In the genomic region with DNA sequence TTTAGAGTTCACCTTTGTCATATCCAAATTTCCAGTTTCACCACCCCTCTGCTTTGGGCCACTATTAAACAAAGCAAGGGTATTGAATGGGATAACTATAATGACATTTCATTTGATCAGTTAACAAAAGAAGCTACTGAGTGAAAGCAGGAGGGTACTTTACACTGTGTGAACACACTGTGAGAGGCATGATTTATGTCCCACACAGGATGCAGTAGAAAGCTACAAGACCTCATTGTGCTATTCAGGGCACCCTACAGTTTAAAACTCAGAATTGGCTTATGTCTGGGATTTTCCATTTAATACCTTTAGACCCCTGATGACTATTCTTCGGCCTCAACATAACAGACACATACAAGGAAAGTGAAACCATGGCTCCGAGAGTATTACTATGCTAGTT, we compare ENCODE assay signal across 32 mouse cellular contexts. TPM values are rescaled to one million over a fixed set of nuclear protein-coding genes. Genes with fewer than 3 reads are reported as not detected.
A peak's percentile ranks its signal among the peaks of the same experiment; 100 is the strongest.
DNase-seq lines count a peak whose midpoint lies in the region; ATAC-seq and TF ChIP-seq lines count a peak whose summit lies in the region.
"Had no signal": no experiment of that assay in that cellular context is flagged by ENCODE, and none has a peak within 500 bp of the region (broad histone marks: within the 10 kb centered on the region; RNA-seq: fewer than 3 reads in every experiment).

No protein-coding gene starts in this region.

- no peaks in the 10 kb centered on the region for H3K27me3 ChIP-seq in liver, postnatal 0 days (ENCODE audit: insufficient read depth, low read length)
- H3K27me3 ChIP-seq in liver, embryonic 11.5 days (replicated peaks; ENCODE audit: control insufficient read depth, insufficient read depth, low read length), result no peaks in the 10 kb centered on the region
- no peaks in the 10 kb centered on the region for H3K27me3 ChIP-seq in neural tube, embryonic 12.5 days (replicated peaks)
- H3K27me3 ChIP-seq in neural tube, embryonic 14.5 days (ENCODE audit: control insufficient read depth, insufficient read depth, low read length), result no peaks in the 10 kb centered on the region
- H3K27me3 ChIP-seq: embryonic facial prominence, embryonic 13.5 days; embryonic facial prominence, embryonic 15.5 days; forebrain, embryonic 13.5 days; Patski had no signal

- H3K4me2 ChIP-seq in liver, postnatal 0 days (ENCODE audit: low read depth, low read length), result 0 out of 2 replicates have a peak overlapping the region, but pooled peaks have one; percentile 22
- no peak overlapping the region for H3K4me2 ChIP-seq in liver, embryonic 11.5 days
- H3K4me2 ChIP-seq in neural tube, embryonic 12.5 days (replicated peaks), result no peak overlapping the region
- H3K4me2 ChIP-seq in neural tube, embryonic 14.5 days (ENCODE audit: low read depth, low read length), result no peak overlapping the region
- H3K4me2 ChIP-seq: embryonic facial prominence, embryonic 13.5 days; embryonic facial prominence, embryonic 15.5 days; forebrain, embryonic 13.5 days had no signal

- H3K4me1 ChIP-seq in liver, postnatal 0 days (ENCODE audit: insufficient read depth), result peaks cover 2% of the 10 kb centered on the region; the same call in 1 of the 2 replicates
- no peaks in the 10 kb centered on the region for H3K4me1 ChIP-seq in liver, embryonic 11.5 days (replicated peaks; ENCODE audit: control insufficient read depth, insufficient read depth, low read length)
- H3K4me1 ChIP-seq in neural tube, embryonic 12.5 days, result peaks cover 19% of the 10 kb centered on the region
- H3K4me1 ChIP-seq in neural tube, embryonic 14.5 days (ENCODE audit: control insufficient read depth, insufficient read depth, low read length), result 0 out of 2 replicates have a peak, but pooled peaks cover 5% of the 10 kb centered on the region
- H3K4me1 ChIP-seq: embryonic facial prominence, embryonic 15.5 days had no signal

- H3K4me3 ChIP-seq in liver, postnatal 0 days (ENCODE audit: low read depth, low read length), result no peak overlapping the region
- no peak overlapping the region for H3K4me3 ChIP-seq in liver, embryonic 11.5 days (ENCODE audit: low read depth, low read length)
- no peak overlapping the region for H3K4me3 ChIP-seq in neural tube, embryonic 12.5 days
- no peak overlapping the region for H3K4me3 ChIP-seq in neural tube, embryonic 14.5 days (ENCODE audit: low read depth, low read length)
- H3K4me3 ChIP-seq: embryonic facial prominence, embryonic 13.5 days; embryonic facial prominence, embryonic 15.5 days; erythroblast, embryonic 14.5 days; forebrain, embryonic 10.5 days; forebrain, embryonic 13.5 days had no signal

- no peak for DNase-seq in liver, postnatal 0 days
- no peak for DNase-seq in liver, embryonic 11.5 days (ENCODE audit: low spot score)
- DNase-seq in neural tube, embryonic 10.5 days (ENCODE audit: extremely low spot score, low spot score), result no peak
- DNase-seq in thymus, postnatal 25 days, result peak; percentile 29
- no peak for DNase-seq in thymus, postnatal 14 days
- DNase-seq in adrenal gland, adult 2 months, result no peak
- DNase-seq: adrenal gland, postnatal 10 days; adrenal gland, postnatal 25 days; B cell, adult 2 months; cerebellum, adult 11 months; cerebellum, adult 18-20 months; cerebellum, adult 8-10 months; cerebellum, adult 9-11 months; cerebellum, postnatal 14 days; cerebellum, postnatal 36 days; embryo, embryonic 11 days had no signal

- H3K9ac ChIP-seq in liver, postnatal 0 days (replicated peaks), result no peak overlapping the region
- H3K9ac ChIP-seq in liver, embryonic 11.5 days (ENCODE audit: low read depth, low read length), result no peak overlapping the region
- no peak overlapping the region for H3K9ac ChIP-seq in neural tube, embryonic 12.5 days
- no peak overlapping the region for H3K9ac ChIP-seq in neural tube, embryonic 14.5 days (replicated peaks; ENCODE audit: low read depth, low read length)
- H3K9ac ChIP-seq: embryonic facial prominence, embryonic 13.5 days; embryonic facial prominence, embryonic 15.5 days; forebrain, embryonic 13.5 days had no signal

- ATAC-seq in liver, postnatal 0 days, result no peak
- ATAC-seq in liver, embryonic 11.5 days (replicated peaks; ENCODE audit: low FRiP score), result no peak
- ATAC-seq in neural tube, embryonic 12.5 days (ENCODE audit: low FRiP score, low read depth), result peak; percentile 70
- ATAC-seq in neural tube, embryonic 14.5 days (ENCODE audit: low read depth), result peak; percentile 54; the same call in 1 of the 2 replicates
- ATAC-seq: activated CD4-positive, CD25-positive, alpha-beta regulatory T cell, adult 4 months; CD4-positive, CD25-positive, alpha-beta regulatory T cell, adult 4 months; forebrain, embryonic 13.5 days; forebrain, embryonic 16.5 days; Patski had no signal

- 55% methylated on average over 2 of the region's 2 CpGs for WGBS in liver, postnatal 0 days (ENCODE audit: insufficient replicate concordance)
- whole genome bisulfite sequencing in liver, embryonic 11.5 days, result 86% methylated on average over 2 of the region's 2 CpGs
- WGBS in neural tube, embryonic 12.5 days, result 29% methylated on average over 2 of the region's 2 CpGs
- 24% methylated on average over 2 of the region's 2 CpGs for WGBS in neural tube, embryonic 14.5 days

- TF ChIP-seq EP300 in liver, postnatal 0 days (IDR thresholded peaks at IDR 0.05; ENCODE audit: low read depth), result no peak

- TF ChIP-seq CTCF in liver, postnatal 0 days (IDR thresholded peaks at IDR 0.05; ENCODE audit: low read depth), result no peak

- no peak overlapping the region for H3K27ac ChIP-seq in liver, postnatal 0 days (ENCODE audit: low read depth)
- no peak overlapping the region for H3K27ac ChIP-seq in liver, embryonic 11.5 days (ENCODE audit: low read depth, low read length)
- no peak overlapping the region for H3K27ac ChIP-seq in neural tube, embryonic 12.5 days
- H3K27ac ChIP-seq in neural tube, embryonic 14.5 days (ENCODE audit: low read depth, low read length), result no peak overlapping the region
- H3K27ac ChIP-seq: embryonic facial prominence, embryonic 13.5 days; embryonic facial prominence, embryonic 15.5 days; forebrain, embryonic 10.5 days; forebrain, embryonic 13.5 days had no signal

- H3K9me3 ChIP-seq in liver, postnatal 0 days (ENCODE audit: low read length), result no peaks in the 10 kb centered on the region
- no peaks in the 10 kb centered on the region for H3K9me3 ChIP-seq in liver, embryonic 11.5 days (ENCODE audit: control insufficient read depth, low read length)
- H3K9me3 ChIP-seq in neural tube, embryonic 12.5 days, result no peaks in the 10 kb centered on the region
- no peaks in the 10 kb centered on the region for H3K9me3 ChIP-seq in neural tube, embryonic 14.5 days (ENCODE audit: control insufficient read depth, low read length)
- H3K9me3 ChIP-seq: embryonic facial prominence, embryonic 13.5 days; embryonic facial prominence, embryonic 15.5 days; forebrain, embryonic 10.5 days; forebrain, embryonic 13.5 days; G1E had no signal

- no peaks in the 10 kb centered on the region for H3K36me3 ChIP-seq in liver, postnatal 0 days (replicated peaks; ENCODE audit: insufficient read depth, low read length)
- no peaks in the 10 kb centered on the region for H3K36me3 ChIP-seq in liver, embryonic 11.5 days (ENCODE audit: control insufficient read depth, insufficient read depth, low read length)
- H3K36me3 ChIP-seq in neural tube, embryonic 12.5 days, result no peaks in the 10 kb centered on the region
- H3K36me3 ChIP-seq in neural tube, embryonic 14.5 days (ENCODE audit: control insufficient read depth, insufficient read depth, low read length), result no peaks in the 10 kb centered on the region
- H3K36me3 ChIP-seq: embryonic facial prominence, embryonic 13.5 days; embryonic facial prominence, embryonic 15.5 days; forebrain, embryonic 10.5 days had no signal

RNA-seq across cellular contexts. Expression of a gene that starts 1.5 kb away (rescaled TPM):
- 1.1 and 1.4 TPM in 2 replicates for polyA plus RNA-seq in liver, postnatal 0 days (2015; fragmentation: Nextera tagmentation; extraction: Ambion mirVana)
- 0.10 and 0.17 TPM in 2 replicates for polyA plus RNA-seq in liver, embryonic 11.5 days (2014; fragmentation: Nextera tagmentation; extraction: Ambion mirVana)
- polyA plus RNA-seq in neural tube, embryonic 12.5 days (2016; fragmentation: Nextera tagmentation; extraction: Ambion mirVana), result not detected in 2 replicates
- not detected in 2 replicates for polyA plus RNA-seq in neural tube, embryonic 14.5 days (2014; fragmentation: Nextera tagmentation; extraction: Ambion mirVana)
- total RNA-seq in adrenal gland, adult 2 months (2021), result not detected
- polyA plus RNA-seq in adrenal gland, adult 2 months (2012; rRNA removed), result not detected in 2 replicates
- total RNA-seq: adrenal gland, adult 18-20 months; adrenal gland, postnatal 25 days; adrenal gland, postnatal 4 days; CH12.LX had no signal
- polyA plus RNA-seq: activated CD4-positive, CD25-positive, alpha-beta regulatory T cell, adult 4 months; embryonic facial prominence, embryonic 11.5 days; embryonic facial prominence, embryonic 13.5 days; erythroblast, embryonic 14.5 days; forebrain, embryonic 10.5 days; forebrain, embryonic 13.5 days; forebrain, embryonic 16.5 days; G1E; Patski had no signal

RNA-seq across cellular contexts. Expression of a gene that starts 26.3 kb away (rescaled TPM):
- polyA plus RNA-seq in liver, postnatal 0 days (2015; fragmentation: Nextera tagmentation; extraction: Ambion mirVana), result 0.95 and 1.1 TPM in 2 replicates
- polyA plus RNA-seq in liver, embryonic 11.5 days (2014; fragmentation: Nextera tagmentation; extraction: Ambion mirVana), result 0.09 and 0.12 TPM in 2 replicates
- polyA plus RNA-seq in neural tube, embryonic 12.5 days (2016; fragmentation: Nextera tagmentation; extraction: Ambion mirVana), result 0.10 TPM in 2 replicates
- 0.05 and 0.13 TPM in 2 replicates for polyA plus RNA-seq in neural tube, embryonic 14.5 days (2014; fragmentation: Nextera tagmentation; extraction: Ambion mirVana)
- total RNA-seq in adrenal gland, adult 2 months (2021), result under 1 TPM in 1 of 2 experiments, not detected in 1; 0.06 TPM
- polyA plus RNA-seq in adrenal gland, adult 2 months (2012; rRNA removed), result not detected in 2 replicates
- total RNA-seq: adrenal gland, adult 18-20 months; adrenal gland, postnatal 25 days; CH12.LX had no signal
- polyA plus RNA-seq: activated CD4-positive, CD25-positive, alpha-beta regulatory T cell, adult 4 months; CD4-positive, CD25-positive, alpha-beta regulatory T cell, adult 4 months; erythroblast, embryonic 14.5 days; forebrain, embryonic 10.5 days; Patski had no signal

RNA-seq across cellular contexts. Expression of a gene that starts 26.3 kb away (rescaled TPM):
- polyA plus RNA-seq in liver, postnatal 0 days (2015; fragmentation: Nextera tagmentation; extraction: Ambion mirVana), result 15.1 and 18.5 TPM in 2 replicates
- polyA plus RNA-seq in liver, embryonic 11.5 days (2014; fragmentation: Nextera tagmentation; extraction: Ambion mirVana), result 33.1 and 38.1 TPM in 2 replicates
- polyA plus RNA-seq in neural tube, embryonic 12.5 days (2016; fragmentation: Nextera tagmentation; extraction: Ambion mirVana), result 55.7 and 63.8 TPM in 2 replicates
- polyA plus RNA-seq in neural tube, embryonic 14.5 days (2014; fragmentation: Nextera tagmentation; extraction: Ambion mirVana), result 49.2 and 54.0 TPM in 2 replicates
- total RNA-seq in adrenal gland, adult 2 months (2021), result 10 to 100 TPM; 18.8 to 34.2 TPM
- polyA plus RNA-seq in adrenal gland, adult 2 months (2012; rRNA removed), result 0.19 and 0.34 TPM in 2 replicates

RNA-seq across cellular contexts. Expression of a gene that starts 55.2 kb away (rescaled TPM):
- 2.7 and 2.8 TPM in 2 replicates for polyA plus RNA-seq in liver, postnatal 0 days (2015; fragmentation: Nextera tagmentation; extraction: Ambion mirVana)
- 12.1 and 15.2 TPM in 2 replicates for polyA plus RNA-seq in liver, embryonic 11.5 days (2014; fragmentation: Nextera tagmentation; extraction: Ambion mirVana)
- polyA plus RNA-seq in neural tube, embryonic 12.5 days (2016; fragmentation: Nextera tagmentation; extraction: Ambion mirVana), result 11.5 and 13.7 TPM in 2 replicates
- 6.4 and 9.3 TPM in 2 replicates for polyA plus RNA-seq in neural tube, embryonic 14.5 days (2014; fragmentation: Nextera tagmentation; extraction: Ambion mirVana)
- 10 to 100 TPM; 16.5 to 23.1 TPM for total RNA-seq in adrenal gland, adult 2 months (2021)
- 5.2 and 6.5 TPM in 2 replicates for polyA plus RNA-seq in adrenal gland, adult 2 months (2012; rRNA removed)

Comparison
In these comparisons a context has a peak if more than half of its experiments do, and no peak if none do; other contexts are left out.
1. ATAC-seq: peak in neural tube, embryonic 12.5 days (single experiment) and neural tube, embryonic 14.5 days (single experiment); none in liver, postnatal 0 days (single experiment) and liver, embryonic 11.5 days (single experiment).
2. RNA of a gene that starts 26.3 kb away (polyA plus RNA-seq): 55.7 to 63.8 TPM in neural tube, embryonic 12.5 days, 49.2 to 54.0 TPM in neural tube, embryonic 14.5 days, 33.1 to 38.1 TPM in liver, embryonic 11.5 days and 15.1 to 18.5 TPM in liver, postnatal 0 days; 0.19 to 0.34 TPM in adrenal gland, adult 2 months; every median in the first group is over 10 times any median in the second.